Mouse (Mus musculus): ENCODE results near the gene Nbl1. TPM values are rescaled to one million over a fixed set of nuclear protein-coding genes. Genes with fewer than 3 reads are reported as not detected.

Nbl1 gene
- polyA plus RNA-seq, 1 experiment, result 5.4 TPM

GRCm38 (mm10) chr4:139074060-139074459, 18.7 kb downstream of the Nbl1 start:
- no peak overlapping the region for H3K4me3 ChIP-seq (ENCODE audit: control insufficient read depth, low read depth, low read length)
- H3K27me3 ChIP-seq (ENCODE audit: control insufficient read depth, insufficient read depth, low read length), result no peaks in the 10 kb centered on the region
- TF ChIP-seq POLR2A (IDR thresholded peaks at IDR 0.05; ENCODE audit: control insufficient read depth, low read depth, low read length) (no peak), CTCF (IDR thresholded peaks at IDR 0.05; ENCODE audit: control insufficient read depth, insufficient read depth, insufficient replicate concordance, low read depth, low read length) (no peak)
- no peaks in the 10 kb centered on the region for H3K36me3 ChIP-seq (ENCODE audit: control insufficient read depth, insufficient read depth, low read length)
- peaks cover 10% of the 10 kb centered on the region for H3K4me1 ChIP-seq (ENCODE audit: control insufficient read depth, insufficient read depth, low read length)
- no peak overlapping the region for H3K27ac ChIP-seq (ENCODE audit: control insufficient read depth, insufficient read depth, low read depth, low read length)

DNA sequence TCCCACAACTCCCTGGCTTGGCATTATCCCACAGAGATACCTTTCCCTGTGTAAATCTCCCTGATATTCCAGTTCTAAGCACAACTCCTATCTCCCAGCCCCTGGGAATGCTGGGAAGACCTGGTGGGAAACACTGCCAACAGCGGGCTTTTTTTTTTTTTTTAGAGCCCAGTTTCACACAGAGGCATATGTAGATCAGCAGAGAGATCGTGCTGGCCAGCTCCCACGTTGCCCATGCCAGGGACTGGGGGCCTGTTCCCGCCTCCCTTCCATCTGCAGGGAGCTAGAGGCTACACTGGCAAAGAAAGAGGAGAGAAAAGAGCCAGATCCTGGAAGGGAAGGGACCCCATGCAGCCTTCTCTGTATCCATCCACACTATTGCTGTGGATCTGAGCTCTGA, 24.5 kb downstream of the Nbl1 start:
- Histone ChIP-seq H3K27ac (ENCODE audit: control insufficient read depth, insufficient read depth, low read depth, low read length) (no peak overlapping the region), H3K36me3 (ENCODE audit: control insufficient read depth, insufficient read depth, low read length) (no peaks in the 10 kb centered on the region), H3K4me3 (ENCODE audit: control insufficient read depth, low read depth, low read length) (no peak overlapping the region), H3K4me1 (ENCODE audit: control insufficient read depth, insufficient read depth, low read length) (peaks cover 2% of the 10 kb centered on the region; the same call in 1 of the 2 replicates), H3K27me3 (ENCODE audit: control insufficient read depth, insufficient read depth, low read length) (no peaks in the 10 kb centered on the region)
- no peak for TF ChIP-seq POLR2A (IDR thresholded peaks at IDR 0.05; ENCODE audit: control insufficient read depth, low read depth, low read length)
- no peak for TF ChIP-seq CTCF (IDR thresholded peaks at IDR 0.05; ENCODE audit: control insufficient read depth, insufficient read depth, insufficient replicate concordance, low read depth, low read length)

DNA sequence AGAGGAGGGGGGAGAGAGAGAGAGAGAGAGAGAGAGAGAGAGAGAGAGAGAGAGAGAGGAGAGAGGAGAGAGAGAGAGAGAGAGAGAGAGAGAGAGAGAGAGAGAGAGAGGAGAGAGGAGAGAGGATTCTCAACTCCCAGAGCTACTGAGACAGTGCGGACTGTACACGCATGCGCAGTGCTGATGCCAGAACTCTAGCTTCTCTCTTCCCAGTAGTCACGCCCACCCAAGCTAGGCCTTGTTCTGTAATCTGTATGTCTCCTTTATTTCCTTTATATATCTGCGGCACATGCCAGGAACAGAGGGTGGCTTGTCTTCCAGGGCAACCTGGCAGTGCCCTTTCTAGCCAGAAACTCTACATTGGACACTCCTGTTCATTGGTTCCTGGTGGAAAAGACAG, 28.0 kb downstream of the Nbl1 start:
- Histone ChIP-seq H3K4me3 (ENCODE audit: control insufficient read depth, low read depth, low read length) (no peak overlapping the region), H3K36me3 (ENCODE audit: control insufficient read depth, insufficient read depth, low read length) (no peaks in the 10 kb centered on the region), H3K4me1 (ENCODE audit: control insufficient read depth, insufficient read depth, low read length) (peaks cover 2% of the 10 kb centered on the region; the same call in 1 of the 2 replicates), H3K27me3 (ENCODE audit: control insufficient read depth, insufficient read depth, low read length) (no peaks in the 10 kb centered on the region), H3K27ac (ENCODE audit: control insufficient read depth, insufficient read depth, low read depth, low read length) (no peak overlapping the region)
- TF ChIP-seq POLR2A (IDR thresholded peaks at IDR 0.05; ENCODE audit: control insufficient read depth, low read depth, low read length) (no peak), CTCF (IDR thresholded peaks at IDR 0.05; ENCODE audit: control insufficient read depth, insufficient read depth, insufficient replicate concordance, low read depth, low read length) (no peak)

GRCm38 (mm10) chr4:139059569-139059968, 33.2 kb downstream of the Nbl1 start:
- Histone ChIP-seq H3K27ac (ENCODE audit: control insufficient read depth, insufficient read depth, low read depth, low read length) (no peak overlapping the region), H3K27me3 (ENCODE audit: control insufficient read depth, insufficient read depth, low read length) (no peaks in the 10 kb centered on the region), H3K4me3 (ENCODE audit: control insufficient read depth, low read depth, low read length) (no peak overlapping the region), H3K36me3 (ENCODE audit: control insufficient read depth, insufficient read depth, low read length) (no peaks in the 10 kb centered on the region), H3K4me1 (ENCODE audit: control insufficient read depth, insufficient read depth, low read length) (peaks cover 2% of the 10 kb centered on the region; the same call in 1 of the 2 replicates)
- no peak for TF ChIP-seq POLR2A (IDR thresholded peaks at IDR 0.05; ENCODE audit: control insufficient read depth, low read depth, low read length)
- no peak for TF ChIP-seq CTCF (IDR thresholded peaks at IDR 0.05; ENCODE audit: control insufficient read depth, insufficient read depth, insufficient replicate concordance, low read depth, low read length)

GRCm38 (mm10) chr4:139058029-139058428, 34.8 kb downstream of the Nbl1 start:
- TF ChIP-seq CTCF (IDR thresholded peaks at IDR 0.05; ENCODE audit: control insufficient read depth, insufficient read depth, insufficient replicate concordance, low read depth, low read length) (no peak), POLR2A (IDR thresholded peaks at IDR 0.05; ENCODE audit: control insufficient read depth, low read depth, low read length) (no peak)
- Histone ChIP-seq H3K4me1 (ENCODE audit: control insufficient read depth, insufficient read depth, low read length) (no peaks in the 10 kb centered on the region), H3K4me3 (ENCODE audit: control insufficient read depth, low read depth, low read length) (no peak overlapping the region), H3K36me3 (ENCODE audit: control insufficient read depth, insufficient read depth, low read length) (no peaks in the 10 kb centered on the region), H3K27me3 (ENCODE audit: control insufficient read depth, insufficient read depth, low read length) (no peaks in the 10 kb centered on the region), H3K27ac (ENCODE audit: control insufficient read depth, insufficient read depth, low read depth, low read length) (no peak overlapping the region)

DNA sequence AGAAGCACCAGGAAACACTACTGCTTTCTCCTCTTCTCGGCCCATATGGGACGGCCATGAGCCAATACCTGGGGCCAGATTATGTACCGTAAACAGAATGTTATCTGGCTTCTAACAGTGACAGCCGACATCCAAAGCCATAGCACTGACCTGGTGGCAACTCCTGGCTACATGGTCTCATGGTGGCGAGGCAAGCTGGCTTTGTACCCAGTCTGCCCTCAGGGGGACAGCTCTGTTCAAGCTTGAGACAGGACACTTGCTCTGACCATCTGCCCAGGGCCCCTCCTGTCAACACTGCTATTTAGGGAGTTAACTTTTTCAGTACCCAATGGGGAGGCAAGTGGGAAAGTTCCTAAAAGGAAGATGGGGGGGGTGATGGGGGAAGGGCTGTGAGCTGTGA, 35.5 kb downstream of the Nbl1 start:
- Histone ChIP-seq H3K27ac (ENCODE audit: control insufficient read depth, insufficient read depth, low read depth, low read length) (no peak overlapping the region), H3K27me3 (ENCODE audit: control insufficient read depth, insufficient read depth, low read length) (no peaks in the 10 kb centered on the region), H3K4me3 (ENCODE audit: control insufficient read depth, low read depth, low read length) (no peak overlapping the region), H3K36me3 (ENCODE audit: control insufficient read depth, insufficient read depth, low read length) (no peaks in the 10 kb centered on the region), H3K4me1 (ENCODE audit: control insufficient read depth, insufficient read depth, low read length) (no peaks in the 10 kb centered on the region)
- TF ChIP-seq POLR2A (IDR thresholded peaks at IDR 0.05; ENCODE audit: control insufficient read depth, low read depth, low read length) (no peak), CTCF (IDR thresholded peaks at IDR 0.05; ENCODE audit: control insufficient read depth, insufficient read depth, insufficient replicate concordance, low read depth, low read length) (no peak)

GRCm38 (mm10) chr4:139055744-139056143, 37.0 kb downstream of the Nbl1 start:
- TF ChIP-seq POLR2A (IDR thresholded peaks at IDR 0.05; ENCODE audit: control insufficient read depth, low read depth, low read length) (no peak), CTCF (IDR thresholded peaks at IDR 0.05; ENCODE audit: control insufficient read depth, insufficient read depth, insufficient replicate concordance, low read depth, low read length) (no peak)
- Histone ChIP-seq H3K36me3 (ENCODE audit: control insufficient read depth, insufficient read depth, low read length) (no peaks in the 10 kb centered on the region), H3K27me3 (ENCODE audit: control insufficient read depth, insufficient read depth, low read length) (no peaks in the 10 kb centered on the region), H3K4me3 (ENCODE audit: control insufficient read depth, low read depth, low read length) (no peak overlapping the region), H3K27ac (ENCODE audit: control insufficient read depth, insufficient read depth, low read depth, low read length) (no peak overlapping the region), H3K4me1 (ENCODE audit: control insufficient read depth, insufficient read depth, low read length) (no peaks in the 10 kb centered on the region)

DNA sequence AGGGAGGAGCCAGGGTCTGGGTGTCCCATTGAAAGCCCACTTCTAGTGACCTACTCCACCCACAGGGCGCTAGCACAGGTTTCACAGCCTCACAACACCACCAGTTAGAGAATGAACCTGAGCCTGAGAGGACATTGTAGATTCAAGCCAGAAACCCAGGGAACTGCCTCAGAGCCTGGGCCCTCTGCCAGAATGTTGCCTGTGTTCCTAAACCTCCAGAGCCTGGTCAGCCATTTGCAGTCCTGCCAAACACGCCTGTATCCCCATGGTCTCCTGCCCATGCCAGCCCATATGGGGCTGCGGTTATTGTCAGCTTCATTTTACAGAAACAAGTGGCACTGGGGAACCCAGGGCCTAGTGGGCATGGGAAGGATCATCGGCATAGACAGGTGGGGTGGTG, 37.5 kb downstream of the Nbl1 start:
- H3K27me3 ChIP-seq (ENCODE audit: control insufficient read depth, insufficient read depth, low read length), result no peaks in the 10 kb centered on the region
- H3K4me3 ChIP-seq (ENCODE audit: control insufficient read depth, low read depth, low read length), result no peak overlapping the region

More for the DNA sequence above, 37.5 kb downstream of the Nbl1 start:
- no peak overlapping the region for H3K27ac ChIP-seq (ENCODE audit: control insufficient read depth, insufficient read depth, low read depth, low read length)
- H3K36me3 ChIP-seq (ENCODE audit: control insufficient read depth, insufficient read depth, low read length), result no peaks in the 10 kb centered on the region
- TF ChIP-seq POLR2A (IDR thresholded peaks at IDR 0.05; ENCODE audit: control insufficient read depth, low read depth, low read length), result no peak
- TF ChIP-seq CTCF (IDR thresholded peaks at IDR 0.05; ENCODE audit: control insufficient read depth, insufficient read depth, insufficient replicate concordance, low read depth, low read length), result no peak
- no peaks in the 10 kb centered on the region for H3K4me1 ChIP-seq (ENCODE audit: control insufficient read depth, insufficient read depth, low read length)

Data from testis, adult 2 months (tissue).